Mouse (Mus musculus): ENCODE measurements around the gene Mbd3.

GRCm38 (mm10) chr10:80417841-80418240 is 18.5 kb upstream of the Mbd3 start:
- TF ChIP-seq CTCF (IDR thresholded peaks at IDR 0.05), result no peak
- no peak for TF ChIP-seq EP300 (IDR thresholded peaks at IDR 0.05)
